Mouse (Mus musculus) intestine, embryonic 16.5 days (tissue): ENCODE results near the gene Snx29. TPM values are rescaled to one million over a fixed set of nuclear protein-coding genes. Genes with fewer than 3 reads are reported as not detected.

Experiments used
- ATAC-seq: fragments of 200-750 bp; cut with Nextera tagmentation; 2 replicates; pipeline ENCODE4 v1.8.0; 2017; ENCODE audit warnings: moderate TSS enrichment, moderate library complexity
- H3K27ac ChIP-seq: fragments of 300-500 bp; sonication (generic); 2 replicates; pipeline ENCODE4 v1.5.1; 2014; ENCODE audit warnings: mild to moderate bottlenecking, low read length
- H3K27me3 ChIP-seq: fragments of 300-500 bp; sonication (generic); replicated peaks from 2 replicates; pipeline ENCODE4 v1.6.1; 2014; ENCODE audit warnings: low read length, control low read depth, mixed read lengths; ENCODE audit not compliant: control insufficient read depth, insufficient read depth
- H3K36me3 ChIP-seq: fragments of 300-500 bp; sonication (generic); 2 replicates; pipeline ENCODE4 v1.6.1; 2014; ENCODE audit warnings: low read length, control low read depth; ENCODE audit not compliant: control insufficient read depth, insufficient read depth
- H3K4me1 ChIP-seq: fragments of 300-500 bp; sonication (generic); 2 replicates; pipeline ENCODE4 v1.6.1; 2014; ENCODE audit warnings: low read length, control low read depth, mixed read lengths; ENCODE audit not compliant: control insufficient read depth, insufficient read depth
- H3K4me2 ChIP-seq: fragments of 300-500 bp; sonication (generic); 2 replicates; pipeline ENCODE4 v1.6.1; 2014; ENCODE audit warnings: low read depth, low read length, control low read depth
- H3K4me3 ChIP-seq: fragments of 300-500 bp; sonication (generic); 2 replicates; pipeline ENCODE4 v1.5.1; 2014; ENCODE audit warnings: mild to moderate bottlenecking, low read length
- H3K9ac ChIP-seq: fragments of 300-500 bp; sonication (generic); 2 replicates; pipeline ENCODE4 v1.6.1; 2014; ENCODE audit warnings: low read depth, low read length
- H3K9me3 ChIP-seq: fragments of 300-500 bp; sonication (generic); 2 replicates; pipeline ENCODE4 v1.6.1; 2016; ENCODE audit warnings: low read length, control low read depth; ENCODE audit not compliant: control insufficient read depth
- WGBS: fragments of 180-500 bp; shearing (Covaris S2); extraction: QIAGEN DNeasy Blood & Tissue Kit; methylation state at CpG from one replicate; pipeline ENCODE4 v1.1.7; 2014; 5-methylcytosine and 5-hydroxymethylcytosine counted together
- polyA plus RNA-seq: library from polyadenylated mRNA; unstranded; fragments of >200 nt; fragmentation: Nextera tagmentation; extraction: Ambion mirVana; gene quantifications from 2 replicates; pipeline ENCODE4 v1.2.1, GENCODE M21; 2015

The Snx29 gene
- polyA plus RNA-seq, 1 experiment from 2014 or later: 6.3 TPM

DNA sequence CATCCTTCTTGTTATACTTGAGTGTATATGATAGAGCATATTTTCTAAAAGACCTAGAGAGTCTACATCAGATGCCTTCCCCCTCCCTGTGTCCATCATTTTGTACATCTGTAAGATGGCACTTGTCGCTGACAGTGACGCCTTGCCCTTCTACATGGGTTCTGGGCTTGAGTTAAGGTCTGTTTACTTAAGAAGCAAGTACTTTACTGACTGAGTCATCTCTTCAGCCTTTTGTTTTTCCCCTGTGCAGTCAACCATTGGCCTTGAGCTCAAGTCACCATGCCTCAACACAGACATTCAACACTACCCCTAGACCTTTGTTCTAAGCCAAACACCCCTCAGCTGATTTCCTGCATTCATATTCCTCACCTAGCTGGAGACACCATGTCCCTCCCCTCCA, 385.4 kb downstream of the Snx29 start:
- Histone ChIP-seq H3K27me3 (no peaks in the 10 kb centered on the region), H3K27ac (no peak overlapping the region), H3K9ac (no peak overlapping the region), H3K4me1 (0 out of 2 replicates have a peak, but pooled peaks cover 4% of the 10 kb centered on the region), H3K4me3 (no peak overlapping the region), H3K9me3 (no peaks in the 10 kb centered on the region), H3K36me3 (no peaks in the 10 kb centered on the region), H3K4me2 (no peak overlapping the region)
- ATAC-seq: no peak
- WGBS: 92% methylated on average over 2 of the region's 2 CpGs

DNA sequence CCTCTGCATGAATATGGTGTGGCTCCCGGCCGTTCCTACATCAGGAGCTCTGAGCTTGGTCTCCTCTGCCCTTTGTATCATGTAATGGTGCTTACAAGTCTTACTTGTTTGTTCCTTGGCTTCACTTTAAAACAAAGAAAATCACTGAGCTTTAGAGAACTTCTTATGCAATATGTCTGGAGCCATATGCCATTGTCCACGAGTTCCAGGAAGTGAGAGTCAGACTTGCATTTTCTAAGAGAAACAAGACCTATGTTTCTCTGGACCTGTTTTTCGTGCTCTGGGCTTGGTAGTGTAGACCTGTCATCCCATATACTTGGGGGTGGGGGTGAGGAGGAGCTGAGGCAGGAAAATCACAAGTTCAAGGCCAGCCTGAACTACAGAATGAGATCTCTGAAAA, 386.7 kb downstream of the Snx29 start:
- Histone ChIP-seq H3K4me3 (no peak overlapping the region), H3K4me1 (0 out of 2 replicates have a peak, but pooled peaks cover 4% of the 10 kb centered on the region), H3K9ac (no peak overlapping the region), H3K27ac (no peak overlapping the region), H3K36me3 (no peaks in the 10 kb centered on the region), H3K27me3 (no peaks in the 10 kb centered on the region), H3K9me3 (no peaks in the 10 kb centered on the region), H3K4me2 (no peak overlapping the region)
- ATAC-seq: no peak
- WGBS: 73% methylated on average over 4 of the region's 4 CpGs

DNA sequence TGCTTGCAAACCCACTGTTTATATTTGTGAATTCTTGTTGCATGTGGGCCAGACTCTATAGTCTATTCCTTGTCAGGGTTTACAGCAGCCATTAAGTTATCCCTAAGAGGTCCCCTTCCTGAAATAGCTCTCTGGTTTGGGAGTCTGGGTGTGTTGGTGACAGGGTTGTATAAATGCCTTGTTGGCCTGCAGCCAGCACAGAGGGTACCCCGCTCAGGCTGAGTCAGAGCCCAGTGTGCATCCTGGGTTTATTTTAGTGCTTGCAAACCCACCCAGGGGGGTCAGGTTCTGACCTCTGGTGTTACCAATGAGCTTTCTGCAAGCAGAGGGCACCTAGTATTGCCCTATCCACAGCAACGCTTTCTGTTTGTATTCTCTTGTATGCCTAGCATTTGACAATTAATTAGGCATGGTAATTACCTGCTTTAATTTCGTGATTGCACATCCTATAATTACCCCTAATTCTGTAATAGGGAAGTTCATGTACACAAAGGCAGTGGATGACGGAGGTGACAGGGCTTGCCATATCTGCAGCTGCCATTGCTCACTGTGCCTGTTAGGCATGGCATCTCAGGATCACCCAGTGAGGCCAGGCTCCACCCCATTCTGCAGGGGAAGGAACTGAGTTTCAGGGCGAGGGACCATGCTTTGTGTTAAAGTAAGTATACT, 387.4 kb downstream of the Snx29 start:
- Histone ChIP-seq H3K4me1 (0 out of 2 replicates have a peak, but pooled peaks cover 4% of the 10 kb centered on the region), H3K9ac (no peak overlapping the region), H3K27me3 (no peaks in the 10 kb centered on the region), H3K9me3 (no peaks in the 10 kb centered on the region), H3K4me3 (no peak overlapping the region), H3K4me2 (no peak overlapping the region), H3K27ac (no peak overlapping the region), H3K36me3 (no peaks in the 10 kb centered on the region)
- WGBS: 44% methylated on average over 5 of the region's 5 CpGs
- ATAC-seq: peak; percentile 76

DNA sequence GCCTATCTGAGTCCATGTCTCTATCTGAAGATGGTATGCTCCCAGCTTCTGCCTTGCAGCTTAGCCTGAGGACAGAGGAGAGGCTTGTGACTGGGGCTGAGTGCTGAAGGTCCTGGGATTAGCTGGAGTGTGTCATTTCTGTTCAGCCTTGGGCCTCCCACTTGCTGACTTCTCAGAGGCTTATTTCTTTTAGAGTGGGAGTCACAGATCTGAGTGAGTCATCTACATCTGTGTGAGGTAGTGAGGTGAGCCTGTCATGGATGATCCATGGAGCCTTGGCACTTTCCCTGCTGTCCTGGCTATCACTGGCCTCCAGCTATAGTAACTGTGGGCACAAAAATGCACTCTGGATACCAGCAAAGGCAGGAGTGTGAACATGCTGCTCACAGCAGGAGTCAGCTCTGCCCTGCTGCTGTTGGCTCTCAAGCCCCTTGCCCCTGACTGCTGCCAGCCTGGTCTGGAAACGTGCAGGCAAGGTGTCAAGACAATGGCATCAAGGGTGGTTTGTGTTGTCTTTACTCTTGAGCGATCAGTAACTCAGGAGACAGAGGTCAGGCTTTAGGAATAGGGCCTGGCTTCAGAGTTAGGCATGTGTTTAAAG, 390.7 kb downstream of the Snx29 start:
- 48% methylated on average over 2 of the region's 2 CpGs for WGBS
- no peak overlapping the region for H3K27ac ChIP-seq
- 0 out of 2 replicates have a peak, but pooled peaks cover 4% of the 10 kb centered on the region for H3K4me1 ChIP-seq
- no peaks in the 10 kb centered on the region for H3K9me3 ChIP-seq
- H3K27me3 ChIP-seq: no peaks in the 10 kb centered on the region
- no peaks in the 10 kb centered on the region for H3K36me3 ChIP-seq
- no peak overlapping the region for H3K9ac ChIP-seq
- no peak overlapping the region for H3K4me2 ChIP-seq
- H3K4me3 ChIP-seq: no peak overlapping the region
- ATAC-seq: no peak

DNA sequence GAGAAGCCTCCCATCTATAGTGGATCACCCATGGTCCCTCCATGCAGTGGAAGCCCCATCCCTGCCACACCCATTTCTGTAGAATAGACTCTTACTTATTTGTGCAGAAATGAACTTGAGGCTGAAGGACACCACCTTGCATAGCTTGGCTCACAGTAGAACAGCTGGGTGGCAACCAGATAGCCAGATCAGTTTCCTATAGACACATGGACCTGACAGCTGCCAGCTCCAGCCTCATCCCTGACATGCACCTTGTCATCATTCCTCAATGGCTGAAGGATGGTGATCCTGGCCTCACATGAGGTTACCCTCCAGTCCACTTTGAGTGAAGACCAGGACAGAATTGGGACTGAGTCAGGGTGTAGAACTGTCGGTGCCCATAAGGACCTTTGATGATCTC, 394.2 kb downstream of the Snx29 start:
- H3K4me2 ChIP-seq: no peak overlapping the region
- H3K9me3 ChIP-seq: no peaks in the 10 kb centered on the region
- no peak overlapping the region for H3K27ac ChIP-seq
- H3K36me3 ChIP-seq: no peaks in the 10 kb centered on the region
- ATAC-seq: no peak
- H3K9ac ChIP-seq: no peak overlapping the region
- no peaks in the 10 kb centered on the region for H3K27me3 ChIP-seq
- no peak overlapping the region for H3K4me3 ChIP-seq
- H3K4me1 ChIP-seq: no peaks in the 10 kb centered on the region
- 95% methylated on average over 1 of the region's 1 CpGs for WGBS

DNA sequence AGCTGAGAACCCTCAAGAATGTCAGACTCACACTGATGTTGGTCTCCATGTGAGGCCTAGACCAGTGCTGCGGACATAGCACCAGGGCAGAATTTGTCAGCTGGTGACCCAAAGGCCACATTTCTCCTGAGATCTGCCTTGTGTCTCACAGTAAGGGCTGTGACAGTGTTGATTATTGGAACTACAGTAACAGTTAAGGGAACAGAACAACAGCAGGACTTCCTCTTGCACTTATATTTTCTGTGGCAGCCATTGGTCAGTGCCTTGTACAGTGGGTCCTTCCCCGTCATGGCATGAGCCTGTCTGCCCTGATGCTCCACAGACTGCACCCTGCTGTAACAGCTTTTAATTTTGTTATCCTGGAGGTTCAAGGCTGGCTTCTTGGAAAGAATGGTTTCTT, 403.2 kb downstream of the Snx29 start:
- Histone ChIP-seq H3K4me3 (no peak overlapping the region), H3K4me1 (no peaks in the 10 kb centered on the region), H3K9me3 (no peaks in the 10 kb centered on the region), H3K27me3 (no peaks in the 10 kb centered on the region), H3K4me2 (no peak overlapping the region), H3K36me3 (no peaks in the 10 kb centered on the region), H3K9ac (no peak overlapping the region), H3K27ac (no peak overlapping the region)
- 77% methylated on average over 2 of the region's 2 CpGs for WGBS
- no peak for ATAC-seq

DNA sequence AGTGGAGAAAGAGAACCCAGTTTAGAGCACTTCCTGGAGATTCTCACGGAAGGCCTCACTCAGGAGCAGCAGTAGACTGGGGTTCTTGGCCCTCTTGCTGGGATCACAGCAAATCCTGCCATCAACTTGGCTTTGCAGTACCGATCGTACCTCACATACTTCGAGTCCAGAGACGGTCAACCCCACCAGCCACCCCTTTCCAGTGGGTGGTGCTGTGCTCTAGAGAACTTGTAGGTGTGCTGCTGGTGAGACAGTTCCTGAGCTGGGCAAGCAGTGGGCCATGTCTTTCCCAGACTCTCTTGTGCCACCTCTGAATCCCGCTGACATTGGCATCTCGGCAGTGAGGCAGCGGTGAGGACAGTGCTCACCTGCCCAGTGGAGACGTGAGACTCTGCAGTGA, 404.6 kb downstream of the Snx29 start:
- Histone ChIP-seq H3K9ac (no peak overlapping the region), H3K9me3 (no peaks in the 10 kb centered on the region), H3K4me3 (no peak overlapping the region), H3K36me3 (no peaks in the 10 kb centered on the region), H3K4me1 (no peaks in the 10 kb centered on the region), H3K27ac (no peak overlapping the region), H3K4me2 (no peak overlapping the region), H3K27me3 (no peaks in the 10 kb centered on the region)
- WGBS: 89% methylated on average over 9 of the region's 9 CpGs
- no peak for ATAC-seq

DNA sequence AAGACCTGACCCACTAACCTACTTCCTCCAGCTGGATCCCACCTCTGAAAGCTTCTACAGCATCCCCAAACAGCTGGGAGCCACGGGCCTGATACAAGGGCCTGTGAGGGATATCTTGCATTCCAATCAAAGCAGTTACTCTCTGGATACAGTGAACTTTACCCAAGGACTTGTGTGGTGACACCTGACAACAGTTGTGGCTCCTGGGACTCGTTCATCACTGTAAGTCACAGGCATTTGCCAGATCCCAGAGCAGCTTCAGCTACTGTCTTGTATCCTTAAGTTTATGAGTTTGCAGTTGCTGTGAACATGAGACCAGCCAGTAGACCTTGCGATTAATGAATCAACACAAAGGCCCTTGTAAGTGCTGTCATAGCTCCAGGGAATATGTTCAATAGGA, 405.4 kb downstream of the Snx29 start:
- ATAC-seq: no peak
- 72% methylated on average over 3 of the region's 3 CpGs for WGBS
- no peaks in the 10 kb centered on the region for H3K4me1 ChIP-seq
- no peak overlapping the region for H3K4me3 ChIP-seq
- H3K27ac ChIP-seq: no peak overlapping the region
- H3K27me3 ChIP-seq: no peaks in the 10 kb centered on the region
- H3K9ac ChIP-seq: no peak overlapping the region
- no peak overlapping the region for H3K4me2 ChIP-seq
- H3K9me3 ChIP-seq: no peaks in the 10 kb centered on the region
- H3K36me3 ChIP-seq: no peaks in the 10 kb centered on the region

DNA sequence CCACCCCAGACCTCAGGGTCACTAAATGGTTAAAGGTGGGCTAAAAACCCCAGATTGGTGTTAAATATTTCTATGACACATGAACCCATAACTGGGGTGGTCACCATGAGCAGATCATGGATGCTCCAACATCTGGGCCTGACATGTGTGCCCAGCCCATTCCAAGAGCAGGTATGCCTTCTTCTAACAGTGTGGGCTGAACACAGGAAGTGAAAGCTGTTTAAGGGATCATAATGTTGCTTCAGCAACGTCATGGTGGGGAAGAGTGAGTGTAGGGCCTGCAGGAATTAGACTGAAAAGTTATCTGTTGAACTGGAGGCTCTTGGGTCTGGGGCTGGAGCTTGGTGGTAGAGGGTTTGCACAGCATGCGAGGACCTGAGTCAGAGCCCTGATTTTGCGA, 405.9 kb downstream of the Snx29 start:
- H3K9ac ChIP-seq: no peak overlapping the region
- 74% methylated on average over 3 of the region's 3 CpGs for WGBS

DNA sequence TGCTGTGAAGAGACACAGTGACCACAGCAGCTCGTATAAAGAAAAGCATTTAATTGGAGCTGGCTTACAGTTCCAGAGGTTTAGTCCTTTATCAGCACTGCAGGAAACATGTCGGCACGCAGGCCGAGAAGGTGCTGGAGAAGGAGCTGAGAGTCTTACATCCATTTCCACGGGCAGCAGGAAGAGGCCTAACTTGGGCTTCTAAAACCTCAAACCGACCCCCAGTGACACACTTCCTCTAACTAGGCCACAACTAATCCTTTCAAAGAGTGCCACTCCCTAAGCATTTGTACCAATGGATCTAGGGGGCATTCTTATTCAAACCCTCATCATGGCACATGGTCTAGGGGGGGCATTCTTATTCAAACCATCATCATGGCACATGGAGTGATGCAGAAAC, 406.4 kb downstream of the Snx29 start:
- no peak overlapping the region for H3K4me2 ChIP-seq
- H3K4me3 ChIP-seq: no peak overlapping the region
- H3K9ac ChIP-seq: no peak overlapping the region
- 78% methylated on average over 6 of the region's 6 CpGs for WGBS
- H3K9me3 ChIP-seq: no peaks in the 10 kb centered on the region
- ATAC-seq: no peak
- no peak overlapping the region for H3K27ac ChIP-seq
- H3K27me3 ChIP-seq: no peaks in the 10 kb centered on the region
- H3K36me3 ChIP-seq: no peaks in the 10 kb centered on the region
- no peaks in the 10 kb centered on the region for H3K4me1 ChIP-seq

More for the DNA sequence above, 405.9 kb downstream of the Snx29 start:
- Histone ChIP-seq H3K4me3 (no peak overlapping the region), H3K9me3 (no peaks in the 10 kb centered on the region), H3K36me3 (no peaks in the 10 kb centered on the region), H3K4me1 (no peaks in the 10 kb centered on the region), H3K4me2 (no peak overlapping the region), H3K27ac (no peak overlapping the region), H3K27me3 (no peaks in the 10 kb centered on the region)
- no peak for ATAC-seq
